ENCODE assay signal across 35 mouse cellular contexts in genomic region chr8:71574426-71574825, GRCm38 (mm10). TPM values are rescaled to one million over a fixed set of nuclear protein-coding genes. Genes with fewer than 3 reads are reported as not detected.
A peak's percentile ranks its signal among the peaks of the same experiment; 100 is the strongest.
DNase-seq lines count a peak whose midpoint lies in the region; ATAC-seq and TF ChIP-seq lines count a peak whose summit lies in the region.
"Had no signal": no experiment of that assay in that cellular context is flagged by ENCODE, and none has a peak within 500 bp of the region (broad histone marks: within the 10 kb centered on the region; RNA-seq: fewer than 3 reads in every experiment).

No protein-coding gene starts in this region.

- TF ChIP-seq CTCF in heart, adult 2 months (IDR thresholded peaks at IDR 0.05), result no peak

- intact Hi-C loops in heart, adult 2 months (cut with DNase I), result no loop called here
- intact Hi-C loops in heart, postnatal 36 days (cut with DNase I), result no loop called here

- H3K9ac ChIP-seq in heart, adult 2 months (ENCODE audit: low read depth, low read length), result no peak overlapping the region
- H3K9ac ChIP-seq in midbrain, embryonic 13.5 days (replicated peaks), result 0 out of 2 replicates have a peak overlapping the region, but pooled peaks have one; percentile 8
- H3K9ac ChIP-seq in midbrain, embryonic 14.5 days (replicated peaks; ENCODE audit: low read length), result no peak overlapping the region
- H3K9ac ChIP-seq: heart, embryonic 12.5 days; hindbrain, embryonic 12.5 days; liver, embryonic 14.5 days; lung, embryonic 14.5 days; neural tube, embryonic 15.5 days had no signal

- H3K4me3 ChIP-seq in heart, adult 2 months, result no peak overlapping the region
- H3K4me3 ChIP-seq in midbrain, embryonic 13.5 days (replicated peaks), result no peak overlapping the region
- H3K4me3 ChIP-seq in midbrain, embryonic 14.5 days (replicated peaks; ENCODE audit: low read depth, low read length), result no peak overlapping the region
- H3K4me3 ChIP-seq: erythroblast, embryonic 14.5 days; heart, embryonic 12.5 days; hindbrain, embryonic 12.5 days; neural tube, embryonic 15.5 days had no signal

- no peaks in the 10 kb centered on the region for H3K27me3 ChIP-seq in heart, adult 2 months (ENCODE audit: control insufficient read depth, insufficient read depth, low read length)
- H3K27me3 ChIP-seq in midbrain, embryonic 13.5 days, result no peaks in the 10 kb centered on the region
- H3K27me3 ChIP-seq in midbrain, embryonic 14.5 days (ENCODE audit: control insufficient read depth, insufficient read depth, low read length), result no peaks in the 10 kb centered on the region
- H3K27me3 ChIP-seq: neural tube, embryonic 15.5 days; Patski had no signal

- WGBS in heart, adult 2 months, result 51% methylated on average over 7 of the region's 7 CpGs
- WGBS in midbrain, embryonic 13.5 days, result 84% methylated on average over 7 of the region's 7 CpGs
- WGBS in midbrain, embryonic 14.5 days, result 74% methylated on average over 7 of the region's 7 CpGs

- no peak for TF ChIP-seq POLR2A in heart, adult 2 months (IDR thresholded peaks at IDR 0.05; ENCODE audit: insufficient read depth, low read depth, low read length)

- no peak for TF ChIP-seq EP300 in heart, adult 2 months (IDR thresholded peaks at IDR 0.05; ENCODE audit: insufficient read depth, low read depth, low read length)

- H3K27ac ChIP-seq in heart, adult 2 months, result peak overlapping the region; percentile 72
- H3K27ac ChIP-seq in midbrain, embryonic 13.5 days, result no peak overlapping the region
- no peak overlapping the region for H3K27ac ChIP-seq in midbrain, embryonic 14.5 days (replicated peaks; ENCODE audit: low read depth, low read length)
- H3K27ac ChIP-seq: hindbrain, embryonic 12.5 days; liver, embryonic 14.5 days; neural tube, embryonic 15.5 days; stomach, postnatal 0 days had no signal

- ATAC-seq in midbrain, embryonic 13.5 days, result no peak
- no peak for ATAC-seq in midbrain, embryonic 14.5 days (ENCODE audit: low FRiP score, low TSS enrichment)
- ATAC-seq: forebrain, embryonic 16.5 days; intestine, postnatal 0 days; Patski had no signal

- no peaks in the 10 kb centered on the region; the same call in 1 of the 2 replicates for H3K79me2 ChIP-seq in heart, adult 2 months (replicated peaks; ENCODE audit: control insufficient read depth, insufficient read depth, low read length)

- DNase-seq in adrenal gland, adult (ENCODE audit: inconsistent age in 2 of 2, low spot score in 1 of 2), result peak; percentile 76 to 82
- DNase-seq in adrenal gland, adult 8-10 months, result no peak
- DNase-seq in heart, adult 2 months, result no peak
- DNase-seq in heart, postnatal 36 days, result no peak
- no peak for DNase-seq in midbrain, embryonic 14.5 days
- DNase-seq in adrenal gland, postnatal 36 days, result peak; percentile 81 to 85
- DNase-seq in lung, postnatal 10 days, result no peak
- DNase-seq: cerebellum, adult 2 months; kidney, adult 9 months; kidney, postnatal 10 days; layer of hippocampus, postnatal 36 days; liver; lung, embryonic 14.5 days; lung, postnatal 36 days; right cerebral cortex, postnatal 4 days; thymus, adult 18-20 months; thymus, postnatal 25 days had no signal

- peaks cover 2% of the 10 kb centered on the region for H3K4me1 ChIP-seq in heart, adult 2 months (ENCODE audit: control insufficient read depth, insufficient read depth, low read length)
- peaks cover 36% of the 10 kb centered on the region for H3K4me1 ChIP-seq in midbrain, embryonic 13.5 days (replicated peaks)
- H3K4me1 ChIP-seq in midbrain, embryonic 14.5 days (ENCODE audit: control insufficient read depth, insufficient read depth, low read length), result peaks cover 15% of the 10 kb centered on the region

- H3K9me3 ChIP-seq in midbrain, embryonic 13.5 days, result no peaks in the 10 kb centered on the region
- no peaks in the 10 kb centered on the region for H3K9me3 ChIP-seq in midbrain, embryonic 14.5 days (ENCODE audit: control insufficient read depth, low read length)
- H3K9me3 ChIP-seq: heart, embryonic 12.5 days; hindbrain, embryonic 12.5 days; neural tube, embryonic 15.5 days had no signal

- no peak overlapping the region for H3K4me2 ChIP-seq in midbrain, embryonic 13.5 days (replicated peaks)
- H3K4me2 ChIP-seq in midbrain, embryonic 14.5 days (ENCODE audit: low read length), result no peak overlapping the region
- H3K4me2 ChIP-seq: heart, embryonic 12.5 days; hindbrain, embryonic 12.5 days; lung, embryonic 14.5 days; midbrain, embryonic 11.5 days; neural tube, embryonic 15.5 days had no signal

- H3K36me3 ChIP-seq in heart, adult 2 months (ENCODE audit: control insufficient read depth, insufficient read depth, low read length), result no peaks in the 10 kb centered on the region
- H3K36me3 ChIP-seq in midbrain, embryonic 13.5 days, result peaks cover 2% of the 10 kb centered on the region; the same call in 1 of the 2 replicates
- no peaks in the 10 kb centered on the region for H3K36me3 ChIP-seq in midbrain, embryonic 14.5 days (ENCODE audit: control insufficient read depth, insufficient read depth, low read length)
- H3K36me3 ChIP-seq: heart, embryonic 12.5 days; neural tube, embryonic 15.5 days had no signal

RNA-seq across cellular contexts. Expression of gene Slc27a1, which starts 5.7 kb away (rescaled TPM):
- 100 to 1,000 TPM; 141 to 186 (median 160) TPM for total RNA-seq in adrenal gland, adult 8-10 months (2022)
- total RNA-seq in heart, adult 2 months (2021), result 100 to 1,000 TPM; 159 to 191 TPM
- 227 and 281 TPM in 2 replicates for polyA plus RNA-seq in heart, adult 2 months (2012; rRNA removed)
- total RNA-seq in heart, postnatal 36 days (2021), result 100 to 1,000 TPM; 171 to 223 TPM
- polyA plus RNA-seq in midbrain, embryonic 13.5 days (2015; fragmentation: Nextera tagmentation; extraction: Ambion mirVana), result 53.7 and 58.7 TPM in 2 replicates
- polyA plus RNA-seq in midbrain, embryonic 14.5 days (2014; fragmentation: Nextera tagmentation; extraction: Ambion mirVana), result 33.5 and 41.6 TPM in 2 replicates
- total RNA-seq in adrenal gland, postnatal 36 days (2021), result 100 to 1,000 TPM; 177 to 245 TPM

RNA-seq across cellular contexts. Expression of gene Nxnl1, which starts 8.0 kb away (rescaled TPM):
- 1 to 10 TPM in 1 of 4 experiments, under 1 TPM in 3; 0.40 to 1.3 (median 0.49) TPM for total RNA-seq in adrenal gland, adult 8-10 months (2022)
- under 1 TPM; 0.14 to 0.18 TPM for total RNA-seq in heart, adult 2 months (2021)
- 0.12 TPM in 1 of 2 replicates, not detected in the other for polyA plus RNA-seq in heart, adult 2 months (2012; rRNA removed)
- under 1 TPM in 1 of 2 experiments, not detected in 1; 0.19 TPM for total RNA-seq in heart, postnatal 36 days (2021)
- polyA plus RNA-seq in midbrain, embryonic 13.5 days (2015; fragmentation: Nextera tagmentation; extraction: Ambion mirVana), result not detected in 2 replicates
- polyA plus RNA-seq in midbrain, embryonic 14.5 days (2014; fragmentation: Nextera tagmentation; extraction: Ambion mirVana), result not detected in 2 replicates
- 1 to 10 TPM in 1 of 2 experiments, under 1 TPM in 1; 0.73 to 1.7 TPM for total RNA-seq in adrenal gland, postnatal 36 days (2021)
- total RNA-seq: ES-E14; layer of hippocampus, postnatal 36 days; left cerebral cortex, postnatal 10 days had no signal
- polyA plus RNA-seq: erythroblast, embryonic 14.5 days; forebrain, embryonic 11.5 days; forebrain, embryonic 16.5 days; heart, embryonic 12.5 days; hindbrain, embryonic 12.5 days; intestine, postnatal 0 days; large intestine, adult 2 months; limb, embryonic 11.5 days; midbrain, embryonic 11.5 days; neural tube, embryonic 15.5 days; spleen, adult 2 months had no signal

RNA-seq across cellular contexts. Expression of gene Tmem221, which starts 15.8 kb away (rescaled TPM):
- total RNA-seq in adrenal gland, adult 8-10 months (2022), result 1 to 10 TPM; 5.1 to 7.0 (median 5.8) TPM
- total RNA-seq in heart, adult 2 months (2021), result under 1 TPM in 1 of 2 experiments, not detected in 1; 0.16 TPM
- 0.29 and 0.51 TPM in 2 replicates for polyA plus RNA-seq in heart, adult 2 months (2012; rRNA removed)
- under 1 TPM in 1 of 2 experiments, not detected in 1; 0.22 TPM for total RNA-seq in heart, postnatal 36 days (2021)
- not detected in 2 replicates for polyA plus RNA-seq in midbrain, embryonic 13.5 days (2015; fragmentation: Nextera tagmentation; extraction: Ambion mirVana)
- polyA plus RNA-seq in midbrain, embryonic 14.5 days (2014; fragmentation: Nextera tagmentation; extraction: Ambion mirVana), result not detected in 2 replicates
- 1 to 10 TPM; 3.5 to 7.7 TPM for total RNA-seq in adrenal gland, postnatal 36 days (2021)
- total RNA-seq: gastrocnemius, adult 8-10 months; layer of hippocampus, postnatal 36 days; left cerebral cortex, postnatal 10 days had no signal
- polyA plus RNA-seq: erythroblast, embryonic 14.5 days had no signal

RNA-seq across cellular contexts. Expression of gene Pgls, which starts 17.6 kb away (rescaled TPM):
- 100 to 1,000 TPM; 116 to 141 (median 124) TPM for total RNA-seq in adrenal gland, adult 8-10 months (2022)
- 10 to 100 TPM; 58.6 to 66.3 TPM for total RNA-seq in heart, adult 2 months (2021)
- 53.2 and 80.4 TPM in 2 replicates for polyA plus RNA-seq in heart, adult 2 months (2012; rRNA removed)
- 10 to 100 TPM; 64.7 to 69.7 TPM for total RNA-seq in heart, postnatal 36 days (2021)
- polyA plus RNA-seq in midbrain, embryonic 13.5 days (2015; fragmentation: Nextera tagmentation; extraction: Ambion mirVana), result 201 and 208 TPM in 2 replicates
- 241 and 269 TPM in 2 replicates for polyA plus RNA-seq in midbrain, embryonic 14.5 days (2014; fragmentation: Nextera tagmentation; extraction: Ambion mirVana)
- 100 to 1,000 TPM; 137 to 165 TPM for total RNA-seq in adrenal gland, postnatal 36 days (2021)

RNA-seq across cellular contexts. Expression of gene Fam129c, which starts 23.0 kb away (rescaled TPM):
- 1 to 10 TPM; 1.5 to 3.0 (median 2.3) TPM for total RNA-seq in adrenal gland, adult 8-10 months (2022)
- under 1 TPM; 0.78 to 0.82 TPM for total RNA-seq in heart, adult 2 months (2021)
- 1.7 and 2.4 TPM in 2 replicates for polyA plus RNA-seq in heart, adult 2 months (2012; rRNA removed)
- total RNA-seq in heart, postnatal 36 days (2021), result 1 to 10 TPM in 1 of 2 experiments, under 1 TPM in 1; 0.58 to 1.2 TPM
- polyA plus RNA-seq in midbrain, embryonic 13.5 days (2015; fragmentation: Nextera tagmentation; extraction: Ambion mirVana), result 4.4 and 7.5 TPM in 2 replicates
- polyA plus RNA-seq in midbrain, embryonic 14.5 days (2014; fragmentation: Nextera tagmentation; extraction: Ambion mirVana), result 6.3 and 8.5 TPM in 2 replicates
- total RNA-seq in adrenal gland, postnatal 36 days (2021), result 1 to 10 TPM; 1.8 to 3.7 TPM

Comparison
In these comparisons a context has a peak if more than half of its experiments do, and no peak if none do; other contexts are left out.
1. DNase-seq: peak in adrenal gland, adult (2 of 2) and adrenal gland, postnatal 36 days (2 of 2); none in adrenal gland, adult 8-10 months (single experiment), heart, adult 2 months (0 of 2), heart, postnatal 36 days (0 of 2), midbrain, embryonic 14.5 days (single experiment) and lung, postnatal 10 days (single experiment).